8 mouse cellular contexts compared by ENCODE assay signal in genomic region chr13:54766192-54766768, GRCm38 (mm10). TPM values are rescaled to one million over a fixed set of nuclear protein-coding genes. Genes with fewer than 3 reads are reported as not detected.
DNase-seq lines count a peak whose midpoint lies in the region; ATAC-seq and TF ChIP-seq lines count a peak whose summit lies in the region.

Sncb (minus strand) TSS chr13:54766595.

- H3K4me2 ChIP-seq in neural tube, embryonic 12.5 days (replicated peaks): peak within 1 kb of the TSS; percentile 77

- peak; percentile 75 for ATAC-seq in neural tube, embryonic 12.5 days (ENCODE audit: low FRiP score, low read depth)

- H3K27ac ChIP-seq in liver, adult 2 months (replicated peaks; ENCODE audit: insufficient read depth, low read depth, low read length): no peak within 1 kb of the TSS
- no peak within 1 kb of the TSS for H3K27ac ChIP-seq in neural tube, embryonic 12.5 days
- no peak within 1 kb of the TSS for H3K27ac ChIP-seq in thymus, adult 2 months (ENCODE audit: control insufficient read depth, insufficient read depth, low read length)

- TF ChIP-seq POLR2A in liver, adult 2 months (IDR thresholded peaks at IDR 0.05; ENCODE audit: extremely low read depth, insufficient read depth, low read length): no peak
- no peak for TF ChIP-seq POLR2A in thymus, adult 2 months (IDR thresholded peaks at IDR 0.05; ENCODE audit: control insufficient read depth, extremely low read depth, insufficient read depth, low read length, poor library complexity)

- peak; percentile 45 for DNase-seq in ovary, postnatal 36 days (ENCODE audit: low spot score)
- no peak for DNase-seq in ovary, postnatal 10 days (ENCODE audit: low spot score)
- DNase-seq in cerebellum, postnatal 4 days (ENCODE audit: low spot score in 2 of 2): peak; percentile 77 to 82
- DNase-seq in gastrocnemius, adult 8-10 months (ENCODE audit: low spot score in 2 of 2): peak; percentile 10 to 27
- DNase-seq in kidney, adult 9 months: peak; percentile 23
- no peak for DNase-seq in liver, adult 2 months (ENCODE audit: extremely low read depth, low read depth, low spot score)
- DNase-seq in thymus, adult 2 months: peak; percentile 69

- WGBS in liver, adult 2 months: 3% methylated on average over 35 of the region's 35 CpGs
- WGBS in neural tube, embryonic 12.5 days: under 1% methylated on average over 35 of the region's 35 CpGs
- WGBS in thymus, adult 2 months: 3% methylated on average over 35 of the region's 35 CpGs

- peak; percentile 30; the same call in 1 of the 2 replicates for TF ChIP-seq CTCF in liver, adult 2 months (IDR thresholded peaks at IDR 0.05; ENCODE audit: low read depth, low read length)
- peak; percentile 80; the same call in 1 of the 2 replicates for TF ChIP-seq CTCF in thymus, adult 2 months (IDR thresholded peaks at IDR 0.05; ENCODE audit: borderline replicate concordance, control insufficient read depth, extremely low read depth, insufficient read depth, low read length, poor library complexity)

- H3K9me3 ChIP-seq in neural tube, embryonic 12.5 days: no peaks in the 10 kb centered on the region

- no peaks in the 10 kb centered on the region for H3K36me3 ChIP-seq in liver, adult 2 months (ENCODE audit: control insufficient read depth, insufficient read depth, low read length)
- H3K36me3 ChIP-seq in neural tube, embryonic 12.5 days: no peaks in the 10 kb centered on the region
- no peaks in the 10 kb centered on the region for H3K36me3 ChIP-seq in thymus, adult 2 months (ENCODE audit: control insufficient read depth, insufficient read depth, low read length)

- H3K79me2 ChIP-seq in liver, adult 2 months (ENCODE audit: control insufficient read depth, insufficient read depth, low read length): no peaks in the 10 kb centered on the region

- H3K27me3 ChIP-seq in liver, adult 2 months (ENCODE audit: control insufficient read depth, insufficient read depth, low read length): peaks cover 17% of the 10 kb centered on the region
- H3K27me3 ChIP-seq in neural tube, embryonic 12.5 days (replicated peaks): peaks cover 53% of the 10 kb centered on the region
- peaks cover 10% of the 10 kb centered on the region; the same call in 1 of the 2 replicates for H3K27me3 ChIP-seq in thymus, adult 2 months (ENCODE audit: control insufficient read depth, insufficient read depth, low read length)

- H3K4me3 ChIP-seq in liver, adult 2 months (ENCODE audit: insufficient read depth, low read depth, low read length): no peak within 1 kb of the TSS
- H3K4me3 ChIP-seq in neural tube, embryonic 12.5 days: peak within 1 kb of the TSS; percentile 41
- H3K4me3 ChIP-seq in thymus, adult 2 months (ENCODE audit: control insufficient read depth, insufficient read depth, low read length): peak within 1 kb of the TSS; percentile 24; the same call in 1 of the 2 replicates

- H3K4me1 ChIP-seq in liver, adult 2 months (ENCODE audit: control insufficient read depth, insufficient read depth, low read length): no peaks in the 10 kb centered on the region
- peaks cover 14% of the 10 kb centered on the region for H3K4me1 ChIP-seq in neural tube, embryonic 12.5 days
- peaks cover 7% of the 10 kb centered on the region; the same call in 1 of the 2 replicates for H3K4me1 ChIP-seq in thymus, adult 2 months (replicated peaks; ENCODE audit: control insufficient read depth, insufficient read depth, low read length)

- no peak within 1 kb of the TSS for H3K9ac ChIP-seq in liver, adult 2 months (ENCODE audit: low read depth, low read length)
- H3K9ac ChIP-seq in neural tube, embryonic 12.5 days: peak within 1 kb of the TSS; percentile 44

RNA-seq across cellular contexts. Expression of gene Sncb, which starts in this region (rescaled TPM):
- total RNA-seq in gastrocnemius, adult 8-10 months (2022): under 1 TPM in 1 of 4 experiments, not detected in 3; 0.24 TPM
- total RNA-seq in liver, adult 2 months (2014; rRNA removed): not detected in 2 replicates
- polyA plus RNA-seq in liver, adult 2 months (2012; rRNA removed): not detected in 2 replicates
- polyA plus RNA-seq in neural tube, embryonic 12.5 days (2016; fragmentation: Nextera tagmentation; extraction: Ambion mirVana): 3.6 and 4.2 TPM in 2 replicates
- 0.53 and 1.6 TPM in 2 replicates for polyA plus RNA-seq in thymus, adult 2 months (2012; rRNA removed)

Comparison
In these comparisons a context has a peak if more than half of its experiments do, and no peak if none do; other contexts are left out.
1. DNase-seq: peak in ovary, postnatal 36 days (single experiment), cerebellum, postnatal 4 days (2 of 2), kidney, adult 9 months (single experiment) and thymus, adult 2 months (single experiment); none in ovary, postnatal 10 days (single experiment) and liver, adult 2 months (single experiment).
2. Peak in DNase-seq in gastrocnemius, adult 8-10 months; RNA of the gene not detected or under 1 TPM.